Mouse (Mus musculus) spleen, postnatal 36 days (tissue): ENCODE data around the gene Eef1e1.
"Not testable (repeated sequence)": the region's sequence is repeated elsewhere in the genome, so short reads cannot be mapped to it uniquely, and the experiment has no call there.

ENCODE experiments used
- DNase-seq, 2 experiments: peaks; one replicate each; pipeline ENCODE4 v3.0.0; 2022; ENCODE audit warnings: low spot score in 2 of 2, mixed read lengths in 1 of 2

The Eef1e1 gene

GRCm38 (mm10) chr13:38625492-38626228 is 33.2 kb downstream of the Eef1e1 start:
- DNase-seq = no peak

- no peak for DNase-seq
These were observed 34.5 kb downstream of the Eef1e1 start for GRCm38 (mm10) chr13:38624292-38624902.

GRCm38 (mm10) chr13:38623296-38623695 is 35.6 kb downstream of the Eef1e1 start:
- DNase-seq = no peak

- DNase-seq = not testable (repeated sequence)
These were observed 40.7 kb downstream of the Eef1e1 start for GRCm38 (mm10) chr13:38618001-38618630.

GRCm38 (mm10) chr13:38616887-38617286 is 42.0 kb downstream of the Eef1e1 start:
- DNase-seq = no peak

GRCm38 (mm10) chr13:38615656-38616055 is 43.2 kb downstream of the Eef1e1 start:
- no peak for DNase-seq

GRCm38 (mm10) chr13:38614298-38614697 is 44.6 kb downstream of the Eef1e1 start:
- no peak for DNase-seq

GRCm38 (mm10) chr13:38613583-38613982 is 45.3 kb downstream of the Eef1e1 start:
- DNase-seq = no peak

GRCm38 (mm10) chr13:38612608-38613007 is 46.2 kb downstream of the Eef1e1 start:
- DNase-seq = no peak

- DNase-seq = no peak
These were observed 46.7 kb downstream of the Eef1e1 start for GRCm38 (mm10) chr13:38612179-38612578.

- DNase-seq = no peak
These were observed 48.5 kb downstream of the Eef1e1 start for GRCm38 (mm10) chr13:38610336-38610735.

GRCm38 (mm10) chr13:38607130-38607529 is 51.7 kb downstream of the Eef1e1 start:
- no peak for DNase-seq

- no peak for DNase-seq
These were observed 53.5 kb downstream of the Eef1e1 start for GRCm38 (mm10) chr13:38605353-38605752.

- DNase-seq = no peak
These were observed 55.9 kb downstream of the Eef1e1 start for GRCm38 (mm10) chr13:38602966-38603365.

GRCm38 (mm10) chr13:38602243-38602832 is 56.5 kb downstream of the Eef1e1 start:
- no peak for DNase-seq

GRCm38 (mm10) chr13:38600811-38601210 is 58.0 kb downstream of the Eef1e1 start:
- DNase-seq = no peak

- DNase-seq = no peak
These were observed 61.8 kb downstream of the Eef1e1 start for GRCm38 (mm10) chr13:38597076-38597475.

GRCm38 (mm10) chr13:38596461-38596860 is 62.4 kb downstream of the Eef1e1 start:
- DNase-seq = no peak
